Mouse (Mus musculus) cerebellum, adult 2 months (tissue): ENCODE data around the gene Sfxn4.

Experiments used
- CTCF ChIP-seq: fragments of 200-500 bp; IDR thresholded peaks from 2 replicates; pipeline ENCODE4 v1.5.1; 2011; ENCODE audit warnings: low read depth, mild to moderate bottlenecking, control low read depth, low read length, moderate library complexity, borderline replicate concordance; ENCODE audit not compliant: insufficient read depth
- POLR2A ChIP-seq: fragments of 200-500 bp; IDR thresholded peaks from 2 replicates; pipeline ENCODE4 v1.6.1; 2011; ENCODE audit warnings: low read length, control low read depth, borderline replicate concordance; ENCODE audit not compliant: insufficient read depth

DNA sequence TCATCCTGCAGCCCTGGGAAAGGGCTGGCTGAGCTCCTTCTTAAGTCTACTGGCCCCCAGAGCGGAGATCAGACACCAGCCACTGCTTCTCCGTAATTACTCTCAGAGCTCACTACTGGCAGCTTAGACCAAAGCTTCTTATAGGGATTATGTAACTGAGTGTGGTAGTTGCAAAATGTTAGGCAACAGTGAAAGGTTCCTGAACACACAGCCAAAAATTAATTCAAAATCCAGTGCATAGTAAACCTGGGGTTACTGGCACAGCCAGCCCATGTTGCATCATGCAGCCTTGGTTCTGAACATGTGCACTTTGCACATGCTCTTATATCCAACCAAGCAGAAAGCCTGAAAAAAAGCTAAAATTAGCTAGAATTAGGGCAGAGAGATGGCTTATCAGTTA lies 66.0 kb downstream of the Sfxn4 start:
- TF ChIP-seq CTCF (no peak), POLR2A (no peak)
